Mouse (Mus musculus) right cerebral cortex, postnatal 4 days (tissue): ENCODE measurements around the gene AW011738.
A peak's percentile ranks its signal among the peaks of the same experiment; 100 is the strongest.

ENCODE experiments used
- DNase-seq: peaks from one replicate; pipeline ENCODE4 v3.0.0-alpha.2; 2022

Gene AW011738

DNA sequence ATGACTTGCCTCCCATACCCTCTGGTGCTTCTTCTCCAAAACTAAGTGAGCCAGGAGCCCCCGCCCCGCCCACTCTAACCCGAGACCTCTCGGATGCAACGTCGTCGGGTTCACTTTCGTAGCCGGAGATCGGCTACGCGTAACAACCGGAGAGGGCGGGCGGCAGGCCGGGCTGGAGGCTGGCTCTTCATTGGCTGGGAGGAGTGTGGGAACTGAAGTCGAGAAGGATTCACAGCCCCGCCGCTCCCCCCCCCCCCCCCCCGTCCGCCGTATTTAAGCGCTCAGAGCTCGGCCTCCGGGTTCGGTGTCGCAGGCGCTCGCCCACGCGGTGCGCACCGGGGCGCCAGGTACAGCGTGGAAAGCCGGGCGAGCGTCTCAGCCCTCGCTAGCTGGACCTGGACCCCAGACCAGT is at the start of gene AW011738:
Gene AW011738, plus strand, starts transcription at position 304 of the 412 bp plus-strand sequence.
- peak; percentile 61 for DNase-seq

DNA sequence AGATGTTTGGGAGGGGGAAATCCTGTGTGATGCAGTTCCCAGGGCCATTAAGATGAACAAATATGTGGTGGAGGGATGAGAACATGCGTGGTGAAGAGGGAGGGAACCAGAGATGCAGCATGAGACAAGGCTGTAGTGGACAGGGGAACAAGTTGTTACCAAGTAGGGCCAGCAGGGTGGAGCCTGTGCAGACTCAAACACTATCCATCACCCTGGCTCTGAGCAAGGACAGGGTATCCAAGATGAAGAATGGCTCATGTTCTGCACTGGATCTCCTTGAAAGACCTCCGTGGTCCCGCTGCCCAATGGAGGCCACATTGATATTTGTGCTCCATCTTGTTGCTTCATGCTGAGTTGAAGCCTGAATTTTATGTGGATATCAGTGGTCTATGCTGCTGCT is 48.3 kb upstream of the AW011738 start:
- no peak for DNase-seq

DNA sequence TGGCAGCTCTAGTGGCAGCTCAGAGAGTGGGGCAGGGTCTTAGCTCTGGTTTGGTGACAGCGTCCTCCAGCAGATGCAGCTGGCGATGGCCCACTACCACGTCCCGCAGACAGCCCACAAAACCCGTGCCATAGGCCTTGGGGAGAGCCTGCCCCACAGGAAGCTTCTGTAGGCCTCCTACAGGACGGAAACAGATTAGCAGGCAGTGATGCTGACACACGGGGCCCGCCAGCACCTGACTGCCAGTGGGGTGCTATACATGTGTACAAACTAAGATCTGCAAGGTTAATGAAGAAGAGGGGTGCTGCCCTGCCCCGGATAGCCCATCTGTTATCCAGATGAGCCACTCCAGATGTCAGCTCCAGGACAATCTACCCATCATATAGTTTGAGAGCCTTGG is 36.6 kb upstream of the AW011738 start:
- DNase-seq, result peak; percentile 3

DNA sequence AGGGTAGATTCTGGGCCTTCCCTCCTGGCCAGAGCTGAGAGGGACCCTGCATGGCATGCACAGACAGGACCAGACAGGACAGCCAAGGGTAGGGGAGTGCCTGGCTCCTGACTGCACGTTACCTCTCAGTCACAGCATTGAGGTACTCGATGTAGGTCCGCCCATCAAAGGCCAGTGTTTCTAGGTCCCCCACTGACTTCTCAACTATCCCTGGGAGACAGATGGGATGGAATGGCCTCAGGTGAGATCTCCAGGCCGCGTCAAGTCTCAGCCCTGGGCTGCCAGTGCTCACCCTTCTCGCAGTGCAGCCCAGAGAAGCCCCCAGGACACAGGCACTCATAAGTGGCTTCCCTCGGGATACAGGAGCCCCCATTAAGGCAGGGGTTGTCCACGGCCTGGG is 34.5 kb upstream of the AW011738 start:
- peak; percentile 1 for DNase-seq

DNA sequence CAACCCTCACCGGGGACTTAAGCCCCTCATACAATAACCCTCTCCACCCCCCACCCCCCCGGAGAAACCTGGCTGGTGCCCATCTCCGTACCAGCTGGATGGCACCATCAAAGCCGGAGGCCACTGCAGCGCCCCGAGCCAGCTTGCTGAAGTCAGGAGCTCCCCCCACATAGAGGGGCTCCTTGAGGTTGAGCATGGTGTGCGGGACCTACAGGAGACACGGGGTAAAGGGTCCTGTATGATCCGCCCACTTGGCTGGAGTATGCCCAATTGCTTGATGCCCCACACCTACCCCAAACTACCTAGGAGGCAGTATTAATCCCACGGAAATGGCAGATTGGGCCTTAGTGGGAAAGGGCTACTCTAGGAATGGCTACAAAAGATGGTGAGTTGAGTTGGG is 34.0 kb upstream of the AW011738 start:
- peak; percentile 2 for DNase-seq

DNA sequence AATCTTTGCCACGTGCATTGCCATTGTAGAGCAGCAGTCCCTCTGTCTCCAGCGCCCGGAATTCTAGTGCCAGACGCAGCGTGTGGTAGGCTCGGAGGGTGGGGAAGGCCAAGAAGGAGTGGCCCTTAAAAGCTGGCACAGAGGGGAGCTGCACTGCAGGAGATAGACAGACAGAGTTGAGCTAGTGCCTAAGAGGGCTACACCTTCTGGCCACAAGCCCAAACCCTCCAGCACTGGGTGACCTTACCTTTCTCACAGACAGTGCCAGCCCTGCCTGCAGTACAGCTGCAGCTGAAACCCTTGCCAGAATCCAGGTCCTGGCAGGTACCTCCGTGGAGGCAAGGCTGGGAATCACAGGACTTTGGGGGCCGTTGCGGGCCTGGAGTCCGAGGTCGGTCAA is 31.3 kb upstream of the AW011738 start:
- DNase-seq, result peak; percentile 3

DNA sequence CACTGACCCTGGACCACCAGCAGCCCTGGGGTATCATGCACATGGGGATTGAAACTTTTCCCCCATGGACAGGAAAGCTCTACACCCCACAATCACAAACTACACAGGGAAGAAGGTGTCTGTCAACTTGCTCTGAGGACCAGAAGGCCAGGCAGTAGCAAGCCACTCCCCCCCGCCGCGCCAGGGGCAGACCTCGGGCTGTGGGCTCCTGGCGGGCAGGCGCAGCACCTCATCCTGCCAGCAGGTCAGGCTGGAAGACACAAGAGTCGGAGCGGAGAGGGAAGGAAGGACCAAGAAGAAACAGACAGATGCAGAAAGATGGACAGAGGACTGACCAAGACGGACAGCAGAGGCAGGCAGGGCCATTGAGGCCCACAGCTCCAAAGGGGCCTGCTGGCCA is 25.5 kb upstream of the AW011738 start:
- DNase-seq, result no peak

DNA sequence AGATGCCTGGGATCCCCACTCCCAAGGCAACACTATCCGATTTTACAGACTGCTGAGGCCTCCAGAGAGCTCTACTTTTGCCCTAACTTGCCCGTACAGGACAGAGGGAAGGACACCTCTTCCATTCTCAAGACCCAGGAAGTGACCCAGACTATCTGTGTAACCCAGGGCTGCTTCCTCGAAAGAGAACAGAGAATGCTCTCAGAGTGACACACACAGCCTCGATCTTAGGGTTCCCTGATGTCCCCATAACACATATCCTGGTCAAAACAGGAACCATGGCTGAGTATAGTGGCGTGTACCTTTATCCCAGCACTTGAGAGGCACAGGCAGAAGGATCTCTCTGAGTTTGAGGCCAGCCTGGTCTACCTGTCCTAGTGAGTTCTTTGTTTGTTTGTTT is 19.4 kb upstream of the AW011738 start:
- no peak for DNase-seq

DNA sequence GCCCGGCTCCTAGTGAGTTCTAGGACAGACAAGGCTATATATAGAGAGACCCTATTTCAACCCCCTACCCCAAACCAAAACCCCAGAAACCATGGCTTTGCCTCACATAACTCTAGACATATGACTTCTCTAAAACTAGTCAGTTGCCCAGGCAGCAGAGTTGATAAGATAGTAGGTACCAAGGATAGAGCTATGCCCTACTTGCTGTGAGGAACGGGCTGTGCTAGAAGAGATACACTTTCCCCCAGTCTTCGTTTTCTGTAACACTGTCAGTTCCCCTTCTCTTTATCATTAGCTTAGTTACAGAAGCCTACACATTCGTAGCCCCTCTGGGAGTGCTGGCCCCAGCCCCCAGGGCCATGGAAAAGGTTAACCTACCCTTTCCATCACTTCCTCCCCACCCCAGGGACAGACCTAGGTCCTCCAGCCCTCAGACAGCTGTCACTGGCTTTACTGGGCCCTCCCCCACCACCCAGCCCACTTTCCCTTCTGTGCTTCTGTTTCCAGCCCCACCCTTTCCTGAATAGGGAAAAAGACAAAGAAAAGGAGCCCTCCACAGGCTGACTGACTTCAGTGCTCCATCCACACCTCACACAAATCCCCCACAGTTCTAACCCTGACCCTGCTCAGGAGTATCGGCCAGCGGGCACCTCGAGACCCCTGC is 18.7 kb upstream of the AW011738 start:
- no peak for DNase-seq

DNA sequence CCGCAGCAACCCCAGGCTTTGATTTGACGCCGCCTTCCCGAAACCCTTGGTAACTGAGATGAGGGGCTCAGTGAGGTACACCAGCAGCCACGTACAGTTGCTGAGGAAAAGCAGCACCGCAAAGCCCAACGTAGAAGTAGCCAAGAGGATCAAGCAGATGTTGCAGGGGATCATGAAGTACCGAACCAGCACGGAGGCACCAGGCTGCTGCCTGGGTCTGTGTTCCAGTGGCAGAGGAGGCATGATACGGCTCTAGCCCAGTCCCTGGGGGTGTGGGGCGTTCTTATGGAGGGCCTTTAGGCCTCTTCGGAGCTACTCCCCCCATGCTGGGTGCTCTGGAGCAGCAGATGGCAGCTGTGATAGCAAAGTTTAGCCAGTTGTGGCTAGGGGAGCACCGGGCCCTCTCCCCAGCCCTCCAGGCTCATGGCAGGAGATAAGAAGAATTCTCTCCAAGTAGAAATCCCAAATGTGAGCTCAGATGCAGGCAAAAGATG is 17.6 kb upstream of the AW011738 start:
- peak; percentile 40 for DNase-seq

DNA sequence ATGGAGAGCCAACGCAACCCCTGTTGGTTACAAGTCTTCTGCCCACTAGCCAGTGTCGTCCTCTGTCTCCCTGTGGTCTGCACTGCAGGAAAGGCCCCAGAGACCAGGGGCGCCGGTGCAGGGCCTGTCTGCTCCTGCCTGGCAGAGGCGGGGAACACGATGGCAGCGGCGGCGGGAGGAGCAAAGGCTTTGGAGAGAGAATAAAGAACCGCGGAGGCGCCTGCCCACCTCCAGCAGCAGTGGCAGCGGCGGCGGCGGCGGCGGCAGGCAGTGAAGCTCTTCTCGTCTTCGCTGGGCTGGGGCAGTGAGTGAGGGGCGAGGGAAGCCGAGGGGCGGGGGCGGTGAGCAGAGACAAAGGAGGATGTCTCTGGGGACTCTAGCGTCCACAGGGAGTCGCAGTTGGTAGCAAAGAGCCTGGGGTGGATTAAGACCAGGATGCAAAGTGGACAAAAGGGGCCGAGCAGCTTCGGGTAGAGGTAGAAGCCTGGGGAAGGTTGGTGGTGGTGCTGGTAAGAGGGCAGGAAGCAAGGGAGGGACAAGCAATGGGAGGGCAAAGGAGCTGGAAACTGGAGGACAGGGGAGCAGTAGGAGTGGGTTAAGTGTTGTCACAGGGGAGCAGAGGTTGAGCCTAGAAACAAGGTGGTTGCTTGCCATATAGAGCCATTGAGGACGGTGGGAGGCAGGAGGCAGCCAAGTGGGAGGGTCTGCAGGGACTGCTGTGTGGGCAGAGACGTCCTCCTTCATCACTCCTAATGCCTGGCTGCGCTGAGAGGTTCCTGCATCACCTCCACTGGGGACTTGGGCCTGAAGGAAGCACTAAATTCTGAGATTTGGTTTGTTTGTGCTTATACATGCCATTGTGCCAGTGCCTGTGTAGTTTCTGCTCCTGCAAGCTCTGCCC is 16.9 kb upstream of the AW011738 start:
- DNase-seq, result peak; percentile 67

DNA sequence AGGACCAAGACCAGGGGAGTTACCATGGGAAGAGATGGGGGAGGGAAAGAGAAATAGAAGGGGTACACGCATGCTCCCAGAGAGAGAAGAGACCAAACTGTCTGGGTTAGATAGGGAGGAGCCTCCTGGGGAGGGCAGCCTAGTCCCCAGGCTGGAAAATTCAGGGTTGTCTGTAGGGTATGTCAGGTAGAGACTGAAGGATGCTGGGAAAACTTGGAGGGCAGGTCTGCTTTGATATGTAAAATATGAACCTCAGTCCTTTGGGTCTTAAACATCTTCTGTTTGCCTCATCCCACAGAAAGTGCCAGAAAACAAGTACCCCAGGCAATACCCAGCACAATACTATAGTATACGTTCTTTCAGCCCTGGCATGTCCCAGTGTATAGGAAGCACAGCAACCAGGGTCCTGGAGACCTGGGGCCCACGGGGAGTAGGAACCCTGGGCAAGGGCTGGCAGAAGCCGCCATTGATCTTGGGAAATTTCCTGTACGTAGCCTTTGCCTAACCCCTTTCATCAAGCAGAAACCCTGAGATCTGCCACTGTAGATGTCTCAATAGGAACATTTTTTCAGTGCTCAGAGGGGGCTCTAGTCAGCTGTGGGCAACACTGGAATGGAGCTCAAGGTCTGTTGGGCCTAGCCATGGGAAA is 14.8 kb upstream of the AW011738 start:
- DNase-seq, result no peak

DNA sequence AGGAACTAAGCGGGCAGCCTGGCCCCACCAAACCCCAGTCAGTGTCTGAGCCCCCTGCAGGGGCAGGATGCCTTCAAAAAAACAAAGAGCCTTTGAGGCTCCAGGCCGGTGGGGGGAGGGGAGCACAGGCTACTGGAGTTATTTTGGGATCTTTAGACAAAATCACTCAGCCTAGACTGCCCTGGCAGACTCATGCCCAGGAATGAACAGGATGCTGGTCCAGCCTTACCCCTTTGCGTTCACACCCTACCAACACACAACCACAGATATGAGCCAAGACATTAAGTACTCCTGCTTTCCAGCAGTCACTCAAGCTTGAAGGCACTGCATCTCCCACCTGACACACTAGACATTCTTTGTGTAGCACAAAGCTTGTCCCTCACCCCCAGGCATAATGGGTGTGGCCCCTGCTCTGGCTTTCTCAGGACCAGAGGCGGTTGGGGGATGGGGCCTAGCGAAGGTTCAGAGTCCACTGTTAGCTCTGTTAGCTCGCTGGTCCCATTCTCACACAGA is 14.2 kb upstream of the AW011738 start:
- DNase-seq, result peak; percentile 67

DNA sequence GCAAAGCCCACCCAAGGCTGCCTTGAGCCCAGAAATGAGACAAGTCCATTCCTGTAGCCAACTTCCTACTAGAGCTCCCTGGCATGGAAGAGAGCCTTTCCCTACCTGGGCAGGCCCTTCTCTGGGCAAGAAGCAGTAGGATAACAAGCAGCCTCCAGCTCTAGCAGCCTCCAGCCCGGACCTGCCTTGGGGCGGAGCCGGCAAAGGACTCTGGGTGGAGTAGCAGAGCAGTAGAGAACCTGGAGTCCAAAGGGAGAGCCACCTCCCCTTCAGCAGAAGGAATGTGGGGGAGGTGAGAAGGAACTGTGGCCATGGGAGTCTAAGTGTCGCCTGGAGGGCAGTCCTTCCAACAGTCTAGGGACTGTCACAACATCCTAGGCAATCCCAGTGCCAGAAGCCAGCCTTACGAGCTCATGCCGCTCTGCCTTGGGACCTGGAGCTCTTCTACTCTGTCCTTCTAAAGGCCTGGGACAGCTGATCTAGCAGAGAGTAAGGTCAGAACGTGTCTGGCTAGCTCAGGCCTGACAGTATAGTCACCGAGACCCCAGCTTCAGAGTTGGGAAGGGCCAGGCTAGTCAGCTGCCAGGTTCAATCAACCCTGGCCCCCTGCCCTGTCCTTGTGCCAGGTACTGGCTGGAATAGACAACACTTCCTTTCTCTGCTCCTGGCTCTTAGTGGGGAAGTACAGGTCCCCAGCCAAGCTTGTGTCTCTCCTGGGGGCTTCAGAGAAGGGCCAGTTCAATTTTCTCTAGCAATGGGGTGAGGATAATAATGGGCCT is 10.5 kb upstream of the AW011738 start:
- DNase-seq, result peak; percentile 61

DNA sequence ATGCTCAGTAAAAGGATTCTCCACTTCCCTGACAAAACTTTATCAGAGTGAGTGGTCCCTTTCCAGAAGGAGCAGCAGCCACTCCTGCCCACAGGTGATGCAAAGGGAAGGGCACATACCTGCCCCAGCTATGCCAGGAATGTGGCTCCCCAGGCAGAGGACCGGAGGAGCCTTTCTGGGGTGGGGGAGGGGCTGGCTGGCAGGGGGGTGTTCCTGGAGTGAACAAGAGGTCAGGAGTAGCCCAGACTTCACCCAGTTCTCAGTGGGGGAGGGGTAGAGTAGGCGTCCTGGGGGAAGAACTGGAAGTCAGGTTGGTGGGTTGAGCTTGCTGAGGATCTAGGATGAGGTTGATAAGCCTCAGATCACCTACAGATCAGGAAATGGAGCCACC is 9.9 kb upstream of the AW011738 start:
- DNase-seq, result no peak

DNA sequence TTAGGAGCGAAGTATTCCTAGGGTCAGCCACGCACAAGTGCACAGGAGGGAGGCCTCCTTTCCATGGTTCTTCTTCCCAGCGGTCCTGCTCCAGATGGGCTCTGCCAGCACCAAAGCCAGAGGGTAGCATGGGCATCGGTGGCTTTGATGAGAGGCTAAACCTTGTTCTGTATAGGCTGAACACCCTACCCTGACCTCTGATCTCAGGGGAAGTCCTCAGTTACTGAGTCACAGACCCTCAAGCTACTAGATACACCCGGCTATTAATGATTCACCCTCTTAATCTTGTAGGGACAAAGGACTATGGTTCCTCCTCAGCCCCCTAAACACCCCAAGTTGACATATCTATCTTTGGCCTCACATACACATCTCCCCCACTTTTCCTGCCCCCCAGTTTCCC is 9.2 kb upstream of the AW011738 start:
- no peak for DNase-seq

DNA sequence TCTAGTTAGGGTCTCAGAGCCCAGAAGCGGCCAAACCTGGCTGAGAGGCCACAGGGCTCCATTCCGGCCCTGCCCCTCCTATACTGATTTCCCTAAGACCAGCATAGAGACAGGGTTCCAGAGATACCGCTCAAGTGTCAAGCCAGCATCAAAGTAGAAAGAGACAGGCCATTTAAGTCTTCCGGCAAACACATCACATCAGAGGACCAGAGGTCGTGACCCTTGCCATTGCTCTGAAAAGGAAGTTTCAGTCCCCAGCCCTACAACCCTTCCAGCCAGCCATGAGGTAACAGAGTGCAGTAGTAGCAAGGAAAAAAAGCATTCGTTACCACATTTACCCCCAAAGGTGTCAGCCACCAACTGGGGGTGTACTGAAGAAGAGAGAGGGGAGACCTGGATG is 8.8 kb upstream of the AW011738 start:
- no peak for DNase-seq

DNA sequence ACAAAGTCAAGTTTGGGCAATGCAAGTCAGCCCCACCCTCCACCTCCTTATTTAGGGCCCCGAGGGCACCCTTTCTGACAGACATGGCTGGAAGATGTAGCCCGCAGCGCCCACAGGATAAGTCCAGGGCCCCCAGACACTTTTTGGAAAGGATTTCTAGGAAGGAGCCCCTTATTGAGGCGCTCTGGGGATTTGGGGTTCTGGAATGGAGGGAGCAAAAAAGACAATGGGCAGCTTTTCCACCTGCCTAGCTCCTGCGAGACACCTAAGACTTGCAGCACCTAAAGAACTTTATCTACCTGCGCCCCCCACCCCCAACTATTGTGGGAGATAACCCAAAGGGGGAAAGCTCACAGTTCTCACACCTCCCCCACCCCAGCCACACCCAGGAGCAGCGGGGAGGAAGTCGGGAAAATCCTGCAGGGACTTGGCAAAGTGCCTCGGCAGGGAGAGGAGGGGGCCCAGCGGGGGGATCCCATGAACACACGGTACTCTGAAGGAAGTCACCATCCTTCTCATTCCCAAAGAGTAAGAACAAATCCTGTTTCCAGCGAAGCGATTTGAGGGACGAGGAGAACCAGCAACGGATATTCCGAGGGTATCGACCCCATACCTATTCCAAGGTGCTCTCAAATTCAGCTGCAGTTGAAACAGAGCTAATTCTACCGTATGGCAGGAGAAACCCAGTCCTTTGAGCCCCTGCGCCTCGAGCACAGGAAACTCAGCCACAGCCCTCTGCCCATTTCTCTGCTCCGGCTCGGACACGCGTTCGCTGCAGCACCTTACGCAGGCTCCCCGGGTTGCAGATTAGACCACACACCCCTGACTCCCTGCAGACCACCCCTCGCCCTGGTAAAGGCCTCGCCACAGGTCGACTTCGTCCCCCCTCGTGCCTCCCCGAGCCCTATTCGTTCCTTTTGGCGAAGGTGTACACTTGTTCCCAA is 6.9 kb upstream of the AW011738 start:
- DNase-seq, result peak; percentile 77

DNA sequence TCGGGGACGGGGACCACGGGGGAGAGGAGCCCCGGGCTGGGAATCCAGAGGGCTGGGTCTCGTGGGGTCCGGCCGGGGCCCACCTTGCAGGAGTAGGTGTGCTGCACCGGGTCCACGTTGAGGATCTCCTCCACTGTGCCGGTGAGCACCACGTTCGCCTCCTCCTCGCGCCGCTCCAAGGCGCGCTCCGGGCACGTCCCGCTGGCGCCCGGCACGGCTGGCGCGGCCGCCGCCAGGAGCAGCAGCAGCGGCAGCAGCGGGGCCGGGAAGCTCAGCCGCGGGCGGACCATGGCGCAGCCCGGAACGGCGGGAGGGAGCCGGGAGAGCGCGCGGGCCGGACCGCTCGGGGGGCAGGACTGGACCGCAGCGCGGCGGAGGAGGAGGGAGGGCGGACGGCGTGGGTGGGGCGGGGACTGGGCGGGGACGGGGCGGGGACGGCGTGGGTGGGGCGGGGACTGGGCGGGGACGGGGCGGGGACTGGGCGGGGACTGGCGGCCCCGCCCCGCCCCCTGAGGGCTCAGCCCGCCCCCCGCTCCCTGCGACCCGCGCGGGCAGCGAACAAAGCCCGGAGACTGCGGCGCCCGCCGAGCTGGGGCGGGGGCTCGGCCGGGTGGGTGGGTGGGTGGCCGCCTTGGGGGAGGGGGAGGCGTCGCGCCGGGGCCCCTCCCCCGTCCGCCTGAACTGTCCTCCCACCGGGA is 5.8 kb upstream of the AW011738 start, which contains the start of gene Agrn:
Gene Agrn, minus strand, starts transcription at position 358 of the 698 bp plus-strand sequence.
- DNase-seq, result peak; percentile 73

DNA sequence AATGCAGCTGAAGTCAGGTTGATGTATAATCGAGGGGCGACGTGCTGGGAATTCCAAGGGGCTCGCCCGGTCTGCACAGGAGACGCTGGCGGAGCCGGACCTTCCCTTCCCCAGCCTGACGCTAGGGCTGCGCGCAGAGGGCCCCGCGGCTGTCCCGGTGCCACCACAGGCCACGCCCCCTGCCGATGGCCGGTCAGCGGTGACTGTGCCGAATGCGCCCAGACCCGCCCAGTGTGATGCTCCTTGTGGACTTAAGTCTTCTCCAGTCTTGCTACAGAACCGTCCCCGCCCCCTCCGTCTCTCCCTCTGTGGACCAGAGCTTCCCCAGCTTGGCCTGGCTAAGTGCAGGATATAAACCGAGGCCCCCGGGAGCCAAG is 5.3 kb upstream of the AW011738 start:
- DNase-seq, result peak; percentile 79
